Mouse (Mus musculus): Measurements from ENCODE around the gene Heatr3. TPM values are rescaled to one million over a fixed set of nuclear protein-coding genes. Genes with fewer than 3 reads are reported as not detected.

Heatr3 gene
- polyA plus RNA-seq, 1 experiment from 2014 or later, result 38.0 TPM

GRCm38 (mm10) chr8:88139256-88139655, 1.6 kb downstream of the Heatr3 start:
- Histone ChIP-seq H3K4me3 (no peak overlapping the region), H3K27ac (replicated peaks) (no peak overlapping the region), H3K36me3 (peaks cover 47% of the 10 kb centered on the region), H3K4me2 (replicated peaks) (no peak overlapping the region), H3K4me1 (peaks cover 14% of the 10 kb centered on the region), H3K9ac (replicated peaks) (no peak overlapping the region), H3K9me3 (no peaks in the 10 kb centered on the region), H3K27me3 (no peaks in the 10 kb centered on the region)
- no peak for ATAC-seq (replicated peaks)
- 91% methylated on average over 3 of the region's 3 CpGs for WGBS

- no peaks in the 10 kb centered on the region for H3K9me3 ChIP-seq
- H3K4me2 ChIP-seq (replicated peaks), result no peak overlapping the region
- peaks cover 40% of the 10 kb centered on the region for H3K36me3 ChIP-seq
- no peak overlapping the region for H3K4me3 ChIP-seq
- no peaks in the 10 kb centered on the region for H3K27me3 ChIP-seq
- no peak overlapping the region for H3K9ac ChIP-seq (replicated peaks)
- H3K27ac ChIP-seq (replicated peaks), result no peak overlapping the region
- ATAC-seq (replicated peaks), result no peak
- peaks cover 14% of the 10 kb centered on the region for H3K4me1 ChIP-seq
- WGBS, result 90% methylated on average over 3 of the region's 3 CpGs
These were observed 4.0 kb downstream of the Heatr3 start for GRCm38 (mm10) chr8:88141629-88142028.

- no peaks in the 10 kb centered on the region for H3K27me3 ChIP-seq
- no peak overlapping the region for H3K4me2 ChIP-seq (replicated peaks)
- H3K9ac ChIP-seq (replicated peaks), result no peak overlapping the region
- no peak for ATAC-seq (replicated peaks)
- 90% methylated on average over 5 of the region's 5 CpGs for WGBS
- H3K27ac ChIP-seq (replicated peaks), result no peak overlapping the region
- H3K4me3 ChIP-seq, result no peak overlapping the region
- no peaks in the 10 kb centered on the region for H3K9me3 ChIP-seq
- peaks cover 57% of the 10 kb centered on the region for H3K36me3 ChIP-seq
- H3K4me1 ChIP-seq, result peaks cover 7% of the 10 kb centered on the region
These were observed 6.4 kb downstream of the Heatr3 start for GRCm38 (mm10) chr8:88144041-88144440.

GRCm38 (mm10) chr8:88150910-88151371, 13.3 kb downstream of the Heatr3 start:
- 96% methylated on average over 6 of the region's 6 CpGs for WGBS
- no peaks in the 10 kb centered on the region for H3K9me3 ChIP-seq
- H3K9ac ChIP-seq (replicated peaks), result no peak overlapping the region
- no peaks in the 10 kb centered on the region for H3K27me3 ChIP-seq
- ATAC-seq (replicated peaks), result no peak
- no peak overlapping the region for H3K27ac ChIP-seq (replicated peaks)
- H3K36me3 ChIP-seq, result peaks cover 71% of the 10 kb centered on the region
- no peaks in the 10 kb centered on the region for H3K4me1 ChIP-seq
- H3K4me2 ChIP-seq (replicated peaks), result no peak overlapping the region
- no peak overlapping the region for H3K4me3 ChIP-seq

- 90% methylated on average over 10 of the region's 10 CpGs for WGBS
- no peak for ATAC-seq (replicated peaks)
- Histone ChIP-seq H3K36me3 (peaks cover 80% of the 10 kb centered on the region), H3K4me3 (no peak overlapping the region), H3K27me3 (no peaks in the 10 kb centered on the region), H3K4me2 (replicated peaks) (no peak overlapping the region), H3K9me3 (no peaks in the 10 kb centered on the region), H3K9ac (replicated peaks) (no peak overlapping the region), H3K4me1 (no peaks in the 10 kb centered on the region), H3K27ac (replicated peaks) (no peak overlapping the region)
These were observed 22.8 kb downstream of the Heatr3 start for GRCm38 (mm10) chr8:88160237-88160995.

GRCm38 (mm10) chr8:88161439-88161838, 23.8 kb downstream of the Heatr3 start:
- H3K4me2 ChIP-seq (replicated peaks), result no peak overlapping the region
- H3K4me1 ChIP-seq, result no peaks in the 10 kb centered on the region
- H3K9ac ChIP-seq (replicated peaks), result no peak overlapping the region
- peaks cover 80% of the 10 kb centered on the region for H3K36me3 ChIP-seq
- no peaks in the 10 kb centered on the region for H3K27me3 ChIP-seq
- WGBS, result 72% methylated on average over 5 of the region's 5 CpGs
- no peak overlapping the region for H3K27ac ChIP-seq (replicated peaks)
- ATAC-seq (replicated peaks), result no peak
- H3K4me3 ChIP-seq, result no peak overlapping the region
- H3K9me3 ChIP-seq, result no peaks in the 10 kb centered on the region

- no peaks in the 10 kb centered on the region for H3K4me1 ChIP-seq
- no peak overlapping the region for H3K27ac ChIP-seq (replicated peaks)
- no peaks in the 10 kb centered on the region for H3K27me3 ChIP-seq
- no peak overlapping the region for H3K4me3 ChIP-seq
- no peaks in the 10 kb centered on the region for H3K9me3 ChIP-seq
- H3K36me3 ChIP-seq, result peaks cover 14% of the 10 kb centered on the region
- H3K9ac ChIP-seq (replicated peaks), result no peak overlapping the region
- no peak overlapping the region for H3K4me2 ChIP-seq (replicated peaks)
- no peak for ATAC-seq (replicated peaks)
- 89% methylated on average over 7 of the region's 7 CpGs for WGBS
These were observed 37.6 kb downstream of the Heatr3 start for GRCm38 (mm10) chr8:88175264-88175663.

- H3K4me1 ChIP-seq, result no peaks in the 10 kb centered on the region
- no peak for ATAC-seq (replicated peaks)
- no peaks in the 10 kb centered on the region for H3K9me3 ChIP-seq
- 0 out of 2 replicates have a peak, but pooled peaks cover 2% of the 10 kb centered on the region for H3K36me3 ChIP-seq
- 94% methylated on average over 8 of the region's 8 CpGs for WGBS
- no peak overlapping the region for H3K27ac ChIP-seq (replicated peaks)
- no peak overlapping the region for H3K4me3 ChIP-seq
- H3K27me3 ChIP-seq, result no peaks in the 10 kb centered on the region
- no peak overlapping the region for H3K4me2 ChIP-seq (replicated peaks)
- H3K9ac ChIP-seq (replicated peaks), result no peak overlapping the region
These were observed 39.6 kb downstream of the Heatr3 start for GRCm38 (mm10) chr8:88177291-88177690.

GRCm38 (mm10) chr8:88183121-88183520, 45.5 kb downstream of the Heatr3 start:
- no peak overlapping the region for H3K27ac ChIP-seq (replicated peaks)
- no peaks in the 10 kb centered on the region for H3K4me1 ChIP-seq
- no peaks in the 10 kb centered on the region for H3K27me3 ChIP-seq
- H3K4me3 ChIP-seq, result no peak overlapping the region
- no peak overlapping the region for H3K4me2 ChIP-seq (replicated peaks)
- no peaks in the 10 kb centered on the region for H3K36me3 ChIP-seq
- H3K9ac ChIP-seq (replicated peaks), result no peak overlapping the region
- WGBS, result 86% methylated on average over 2 of the region's 2 CpGs
- H3K9me3 ChIP-seq, result no peaks in the 10 kb centered on the region
- ATAC-seq (replicated peaks), result no peak

GRCm38 (mm10) chr8:88184914-88185313, 47.3 kb downstream of the Heatr3 start:
- no peaks in the 10 kb centered on the region for H3K27me3 ChIP-seq
- H3K27ac ChIP-seq (replicated peaks), result no peak overlapping the region
- H3K36me3 ChIP-seq, result no peaks in the 10 kb centered on the region
- H3K4me3 ChIP-seq, result no peak overlapping the region
- WGBS, result 85% methylated on average over 1 of the region's 1 CpGs
- H3K9me3 ChIP-seq, result no peaks in the 10 kb centered on the region
- H3K9ac ChIP-seq (replicated peaks), result no peak overlapping the region
- ATAC-seq (replicated peaks), result no peak
- no peaks in the 10 kb centered on the region for H3K4me1 ChIP-seq
- H3K4me2 ChIP-seq (replicated peaks), result no peak overlapping the region

- Histone ChIP-seq H3K4me1 (no peaks in the 10 kb centered on the region), H3K4me3 (no peak overlapping the region), H3K36me3 (no peaks in the 10 kb centered on the region), H3K9me3 (no peaks in the 10 kb centered on the region), H3K9ac (replicated peaks) (no peak overlapping the region), H3K27me3 (no peaks in the 10 kb centered on the region), H3K27ac (replicated peaks) (no peak overlapping the region), H3K4me2 (replicated peaks) (no peak overlapping the region)
- no peak for ATAC-seq (replicated peaks)
- WGBS, result 81% methylated on average over 6 of the region's 6 CpGs
These were observed 48.1 kb downstream of the Heatr3 start for GRCm38 (mm10) chr8:88185716-88186115.

GRCm38 (mm10) chr8:88197328-88197727, 59.7 kb downstream of the Heatr3 start:
- Histone ChIP-seq H3K27ac (replicated peaks) (no peak overlapping the region), H3K4me1 (peaks cover 24% of the 10 kb centered on the region), H3K4me2 (replicated peaks) (no peak overlapping the region), H3K9ac (replicated peaks) (no peak overlapping the region), H3K36me3 (no peaks in the 10 kb centered on the region), H3K4me3 (no peak overlapping the region), H3K27me3 (no peaks in the 10 kb centered on the region), H3K9me3 (no peaks in the 10 kb centered on the region)
- no peak for ATAC-seq (replicated peaks)
- WGBS, result 68% methylated on average over 3 of the region's 3 CpGs

- Histone ChIP-seq H3K27me3 (no peaks in the 10 kb centered on the region), H3K9me3 (no peaks in the 10 kb centered on the region), H3K36me3 (no peaks in the 10 kb centered on the region), H3K27ac (replicated peaks) (peak overlapping the region; percentile 97), H3K4me3 (peak overlapping the region; percentile 92), H3K9ac (replicated peaks) (peak overlapping the region; percentile 85), H3K4me2 (replicated peaks) (peak overlapping the region; percentile 53), H3K4me1 (peaks cover 28% of the 10 kb centered on the region)
- ATAC-seq (replicated peaks), result no peak
- WGBS, result under 1% methylated on average over 10 of the region's 10 CpGs
These were observed 60.9 kb downstream of the Heatr3 start for GRCm38 (mm10) chr8:88198551-88198944.

All from forebrain, embryonic 15.5 days (tissue).